8 mouse cellular contexts compared by ENCODE assay signal in genomic region chr11:99042834-99043431, GRCm38 (mm10). TPM values are rescaled to one million over a fixed set of nuclear protein-coding genes. Genes with fewer than 3 reads are reported as not detected.
A peak's percentile ranks its signal among the peaks of the same experiment; 100 is the strongest.
DNase-seq lines count a peak whose midpoint lies in the region; ATAC-seq and TF ChIP-seq lines count a peak whose summit lies in the region.

No protein-coding gene starts in this region.

- H3K27me3 ChIP-seq in liver, adult 2 months (ENCODE audit: control insufficient read depth, insufficient read depth, low read length) = no peaks in the 10 kb centered on the region
- H3K27me3 ChIP-seq in forebrain, embryonic 13.5 days = no peaks in the 10 kb centered on the region
- no peaks in the 10 kb centered on the region for H3K27me3 ChIP-seq in hindbrain, embryonic 15.5 days
- peaks cover 60% of the 10 kb centered on the region for H3K27me3 ChIP-seq in liver, embryonic 13.5 days
- no peaks in the 10 kb centered on the region for H3K27me3 ChIP-seq in neural tube, embryonic 11.5 days (ENCODE audit: control insufficient read depth, insufficient read depth, low read length)

- peaks cover 14% of the 10 kb centered on the region; the same call in 1 of the 2 replicates for H3K36me3 ChIP-seq in liver, adult 2 months (ENCODE audit: control insufficient read depth, insufficient read depth, low read length)
- peaks cover under 1% of the 10 kb centered on the region; the same call in 1 of the 2 replicates for H3K36me3 ChIP-seq in forebrain, embryonic 13.5 days (ENCODE audit: poor library complexity, severe bottlenecking)
- no peaks in the 10 kb centered on the region for H3K36me3 ChIP-seq in hindbrain, embryonic 15.5 days
- peaks cover 13% of the 10 kb centered on the region; the same call in 1 of the 2 replicates for H3K36me3 ChIP-seq in liver, embryonic 13.5 days
- H3K36me3 ChIP-seq in neural tube, embryonic 11.5 days (ENCODE audit: control insufficient read depth, insufficient read depth, low read length) = peaks cover 6% of the 10 kb centered on the region; the same call in 1 of the 2 replicates

- H3K79me2 ChIP-seq in liver, adult 2 months (ENCODE audit: control insufficient read depth, insufficient read depth, low read length) = peaks cover 11% of the 10 kb centered on the region

- peaks cover 21% of the 10 kb centered on the region for H3K4me1 ChIP-seq in liver, adult 2 months (ENCODE audit: control insufficient read depth, insufficient read depth, low read length)
- H3K4me1 ChIP-seq in forebrain, embryonic 13.5 days = peaks cover 40% of the 10 kb centered on the region
- peaks cover 40% of the 10 kb centered on the region for H3K4me1 ChIP-seq in hindbrain, embryonic 15.5 days (replicated peaks)
- H3K4me1 ChIP-seq in liver, embryonic 13.5 days (replicated peaks) = peaks cover 62% of the 10 kb centered on the region
- peaks cover 21% of the 10 kb centered on the region; the same call in 1 of the 2 replicates for H3K4me1 ChIP-seq in neural tube, embryonic 11.5 days (ENCODE audit: control insufficient read depth, insufficient read depth, low read length)

- H3K9ac ChIP-seq in liver, adult 2 months (ENCODE audit: low read depth, low read length) = peak overlapping the region; percentile 99
- H3K9ac ChIP-seq in forebrain, embryonic 13.5 days = 0 out of 2 replicates have a peak overlapping the region, but pooled peaks have one; percentile 26
- H3K9ac ChIP-seq in hindbrain, embryonic 15.5 days = peak overlapping the region; percentile 32
- H3K9ac ChIP-seq in liver, embryonic 13.5 days = peak overlapping the region; percentile 73
- H3K9ac ChIP-seq in neural tube, embryonic 11.5 days (ENCODE audit: low read length) = peak overlapping the region; percentile 20; the same call in 1 of the 2 replicates

- TF ChIP-seq POLR2A in liver, adult 2 months (IDR thresholded peaks at IDR 0.05; ENCODE audit: extremely low read depth, insufficient read depth, low read length) = 0 out of 2 replicates have a peak, but pooled peaks have one; percentile 45

- H3K9me3 ChIP-seq in forebrain, embryonic 13.5 days (replicated peaks) = no peaks in the 10 kb centered on the region
- no peaks in the 10 kb centered on the region for H3K9me3 ChIP-seq in hindbrain, embryonic 15.5 days
- H3K9me3 ChIP-seq in liver, embryonic 13.5 days (replicated peaks) = no peaks in the 10 kb centered on the region
- H3K9me3 ChIP-seq in neural tube, embryonic 11.5 days (ENCODE audit: control insufficient read depth, low read length) = no peaks in the 10 kb centered on the region

- WGBS in liver, adult 2 months = 2% methylated on average over 12 of the region's 12 CpGs
- WGBS in forebrain, embryonic 13.5 days = 63% methylated on average over 12 of the region's 12 CpGs
- 48% methylated on average over 12 of the region's 12 CpGs for WGBS in hindbrain, embryonic 15.5 days
- WGBS in liver, embryonic 13.5 days (ENCODE audit: insufficient replicate concordance) = 3% methylated on average over 12 of the region's 12 CpGs
- WGBS in neural tube, embryonic 11.5 days = 58% methylated on average over 12 of the region's 12 CpGs

- ATAC-seq in forebrain, embryonic 13.5 days = no peak
- ATAC-seq in hindbrain, embryonic 15.5 days (ENCODE audit: low FRiP score, low read depth) = no peak
- no peak for ATAC-seq in liver, embryonic 13.5 days (ENCODE audit: low read depth)
- ATAC-seq in neural tube, embryonic 11.5 days (ENCODE audit: insufficient read depth, low FRiP score, low TSS enrichment) = no peak

- peak overlapping the region; percentile 98 for H3K27ac ChIP-seq in liver, adult 2 months (replicated peaks; ENCODE audit: insufficient read depth, low read depth, low read length)
- peak overlapping the region; percentile 65 for H3K27ac ChIP-seq in forebrain, embryonic 13.5 days
- peak overlapping the region; percentile 21 for H3K27ac ChIP-seq in hindbrain, embryonic 15.5 days (replicated peaks)
- peak overlapping the region; percentile 78 for H3K27ac ChIP-seq in liver, embryonic 13.5 days
- H3K27ac ChIP-seq in neural tube, embryonic 11.5 days (ENCODE audit: low read depth, low read length) = peak overlapping the region; percentile 11; the same call in 1 of the 2 replicates

- no peak for TF ChIP-seq CTCF in liver, adult 2 months (IDR thresholded peaks at IDR 0.05; ENCODE audit: low read depth, low read length)

- peak overlapping the region; percentile 99 for H3K4me2 ChIP-seq in forebrain, embryonic 13.5 days
- peak overlapping the region; percentile 94 for H3K4me2 ChIP-seq in hindbrain, embryonic 15.5 days
- peak overlapping the region; percentile 63 for H3K4me2 ChIP-seq in liver, embryonic 13.5 days
- H3K4me2 ChIP-seq in neural tube, embryonic 11.5 days (ENCODE audit: low read depth) = peak overlapping the region; percentile 74

- peak; percentile 87 for DNase-seq in liver, adult 2 months (ENCODE audit: extremely low read depth, low read depth, low spot score)
- no peak for DNase-seq in liver
- no peak for DNase-seq in liver, embryonic 13.5 days
- no peak for DNase-seq in neural tube, embryonic 11.5 days (ENCODE audit: low spot score)
- no peak for DNase-seq in urinary bladder, postnatal 10 days (ENCODE audit: low spot score)
- no peak for DNase-seq in layer of hippocampus, adult 18-20 months (ENCODE audit: low spot score in 2 of 2)

- peak overlapping the region; percentile 92 for H3K4me3 ChIP-seq in liver, adult 2 months (ENCODE audit: insufficient read depth, low read depth, low read length)
- H3K4me3 ChIP-seq in forebrain, embryonic 13.5 days = peak overlapping the region; percentile 67
- H3K4me3 ChIP-seq in hindbrain, embryonic 15.5 days = 0 out of 2 replicates have a peak overlapping the region, but pooled peaks have one; percentile 4
- H3K4me3 ChIP-seq in liver, embryonic 13.5 days (replicated peaks) = peak overlapping the region; percentile 65
- H3K4me3 ChIP-seq in neural tube, embryonic 11.5 days (ENCODE audit: low read depth, low read length) = peak overlapping the region; percentile 71

RNA-seq across cellular contexts. Expression of gene Igfbp4, which starts 1.9 kb away (rescaled TPM):
- 662 and 813 TPM in 2 replicates for total RNA-seq in liver, adult 2 months (2014; rRNA removed)
- polyA plus RNA-seq in liver, adult 2 months (2012; rRNA removed) = 1,830 and 2,620 TPM in 2 replicates
- polyA plus RNA-seq in forebrain, embryonic 13.5 days (2015; fragmentation: Nextera tagmentation; extraction: Ambion mirVana) = 131 TPM in 2 replicates
- polyA plus RNA-seq in hindbrain, embryonic 15.5 days (2015; fragmentation: Nextera tagmentation; extraction: Ambion mirVana) = 145 and 146 TPM in 2 replicates
- polyA plus RNA-seq in liver, embryonic 13.5 days (2015; fragmentation: Nextera tagmentation; extraction: Ambion mirVana) = 168 and 194 TPM in 2 replicates
- 353 and 365 TPM in 2 replicates for polyA plus RNA-seq in neural tube, embryonic 11.5 days (2014; fragmentation: Nextera tagmentation; extraction: Ambion mirVana)
- 10 to 100 TPM; 74.6 to 94.0 TPM for total RNA-seq in layer of hippocampus, adult 18-20 months (2021)

RNA-seq across cellular contexts. Expression of gene Top2a, which starts 18.9 kb away (rescaled TPM):
- 1.8 and 4.2 TPM in 2 replicates for total RNA-seq in liver, adult 2 months (2014; rRNA removed)
- polyA plus RNA-seq in liver, adult 2 months (2012; rRNA removed) = 0.22 and 0.31 TPM in 2 replicates
- 276 and 284 TPM in 2 replicates for polyA plus RNA-seq in forebrain, embryonic 13.5 days (2015; fragmentation: Nextera tagmentation; extraction: Ambion mirVana)
- polyA plus RNA-seq in hindbrain, embryonic 15.5 days (2015; fragmentation: Nextera tagmentation; extraction: Ambion mirVana) = 43.7 and 56.9 TPM in 2 replicates
- 208 and 245 TPM in 2 replicates for polyA plus RNA-seq in liver, embryonic 13.5 days (2015; fragmentation: Nextera tagmentation; extraction: Ambion mirVana)
- polyA plus RNA-seq in neural tube, embryonic 11.5 days (2014; fragmentation: Nextera tagmentation; extraction: Ambion mirVana) = 338 and 339 TPM in 2 replicates
- total RNA-seq in layer of hippocampus, adult 18-20 months (2021) = under 1 TPM; 0.52 to 0.96 TPM

RNA-seq across cellular contexts. Expression of gene Tns4, which starts 46.2 kb away (rescaled TPM):
- 0.27 and 0.46 TPM in 2 replicates for total RNA-seq in liver, adult 2 months (2014; rRNA removed)
- polyA plus RNA-seq in liver, adult 2 months (2012; rRNA removed) = 0.27 and 1.2 TPM in 2 replicates
- polyA plus RNA-seq in forebrain, embryonic 13.5 days (2015; fragmentation: Nextera tagmentation; extraction: Ambion mirVana) = not detected in 2 replicates
- 0.08 and 0.17 TPM in 2 replicates for polyA plus RNA-seq in hindbrain, embryonic 15.5 days (2015; fragmentation: Nextera tagmentation; extraction: Ambion mirVana)
- polyA plus RNA-seq in liver, embryonic 13.5 days (2015; fragmentation: Nextera tagmentation; extraction: Ambion mirVana) = 0.22 and 0.32 TPM in 2 replicates
- 0.46 and 0.62 TPM in 2 replicates for polyA plus RNA-seq in neural tube, embryonic 11.5 days (2014; fragmentation: Nextera tagmentation; extraction: Ambion mirVana)
- total RNA-seq in layer of hippocampus, adult 18-20 months (2021) = under 1 TPM; 0.08 to 0.32 TPM

Comparison
In these comparisons a context has a peak if more than half of its experiments do, and no peak if none do; other contexts are left out.
1. RNA of gene Top2a, which starts 18.9 kb away (polyA plus RNA-seq): 338 to 339 TPM in neural tube, embryonic 11.5 days, 276 to 284 TPM in forebrain, embryonic 13.5 days, 208 to 245 TPM in liver, embryonic 13.5 days and 43.7 to 56.9 TPM in hindbrain, embryonic 15.5 days; 0.22 to 0.31 TPM in liver, adult 2 months; every median in the first group is over 10 times any median in the second.
2. H3K27ac ChIP-seq: peak in every context shown above with its lines; median percentile 98 in liver, adult 2 months; 78 in liver, embryonic 13.5 days; 65 in forebrain, embryonic 13.5 days; 21 in hindbrain, embryonic 15.5 days; 11 in neural tube, embryonic 11.5 days.
3. H3K4me3 ChIP-seq: peak in every context shown above with its lines; median percentile 92 in liver, adult 2 months; 71 in neural tube, embryonic 11.5 days; 67 in forebrain, embryonic 13.5 days; 65 in liver, embryonic 13.5 days; 4 in hindbrain, embryonic 15.5 days.
4. H3K9ac ChIP-seq: peak in every context shown above with its lines; median percentile 99 in liver, adult 2 months; 73 in liver, embryonic 13.5 days; 32 in hindbrain, embryonic 15.5 days; 26 in forebrain, embryonic 13.5 days; 20 in neural tube, embryonic 11.5 days.
5. Peak in every context shown above with its lines, with median percentiles within 50 percentile points of each other: H3K4me2 ChIP-seq.